Mouse (Mus musculus): ENCODE results near the gene Lrrc8c.

DNA sequence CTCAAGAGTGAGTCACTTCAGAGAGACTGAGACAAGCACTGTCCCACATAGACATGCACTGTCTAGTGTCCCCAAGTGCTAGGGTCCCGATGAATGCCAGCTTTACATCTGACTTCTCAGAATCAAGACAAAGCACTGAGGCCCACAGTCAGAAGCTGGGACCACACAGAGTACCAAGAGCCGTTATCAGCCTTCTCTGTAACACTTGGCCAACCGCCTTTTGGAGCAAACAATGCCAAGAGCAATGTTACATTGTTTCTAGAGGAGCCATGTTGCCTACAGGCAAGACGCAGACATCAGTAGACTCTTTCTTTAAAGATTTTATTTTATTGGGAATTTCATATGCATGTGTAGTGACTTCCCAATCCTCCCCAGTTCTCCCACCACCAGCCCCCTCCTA lies 73.2 kb downstream of the Lrrc8c start:
- no peak for TF ChIP-seq MAFK (IDR thresholded peaks at IDR 0.05; ENCODE audit: insufficient read depth, low read depth, low read length)
- TF ChIP-seq ZC3H11A (IDR thresholded peaks at IDR 0.05; ENCODE audit: borderline replicate concordance, low read depth, low read length), result no peak
